Mouse (Mus musculus) kidney, postnatal 0 days (tissue): Measurements from ENCODE around the gene Ip6k1. TPM values are rescaled to one million over a fixed set of nuclear protein-coding genes. Genes with fewer than 3 reads are reported as not detected.
A peak's percentile ranks its signal among the peaks of the same experiment; 100 is the strongest.

Experiments
- ATAC-seq: fragments of 200-750 bp; cut with Nextera tagmentation; replicated peaks from 2 replicates; pipeline ENCODE4 v1.8.0; 2017; ENCODE audit warnings: low read depth, moderate number of reproducible peaks, moderate TSS enrichment, moderate library complexity; ENCODE audit not compliant: low FRiP score
- DNase-seq: peaks from one replicate; pipeline ENCODE4 v3.0.0-alpha.2; 2016; ENCODE audit warnings: low spot score
- H3K27ac ChIP-seq: fragments of 300-500 bp; sonication (generic); 2 replicates; pipeline ENCODE4 v1.5.1; 2014; ENCODE audit warnings: mild to moderate bottlenecking
- H3K27me3 ChIP-seq: fragments of 300-500 bp; sonication (generic); 2 replicates; pipeline ENCODE4 v1.6.1; 2014; ENCODE audit warnings: low read length, mixed read lengths; ENCODE audit not compliant: insufficient read depth
- H3K36me3 ChIP-seq: fragments of 300-500 bp; sonication (generic); 2 replicates; pipeline ENCODE4 v1.6.1; 2014; ENCODE audit warnings: low read length, mixed read lengths; ENCODE audit not compliant: insufficient read depth
- H3K4me1 ChIP-seq: fragments of 300-500 bp; sonication (generic); replicated peaks from 2 replicates; pipeline ENCODE4 v1.6.1; 2014; ENCODE audit warnings: antibody characterized with exemption, low read length, mixed read lengths; ENCODE audit not compliant: insufficient read depth
- H3K4me2 ChIP-seq: fragments of 300-500 bp; sonication (generic); 2 replicates; pipeline ENCODE4 v1.6.1; 2014; ENCODE audit warnings: mild to moderate bottlenecking, low read length, moderate library complexity, mixed read lengths
- H3K4me3 ChIP-seq: fragments of 300-500 bp; sonication (generic); replicated peaks from 2 replicates; pipeline ENCODE4 v1.5.1; 2014; ENCODE audit warnings: low read depth, low read length
- H3K9ac ChIP-seq: fragments of 300-500 bp; sonication (generic); 2 replicates; pipeline ENCODE4 v1.6.1; 2014; ENCODE audit warnings: low read depth, low read length
- H3K9me3 ChIP-seq: fragments of 300-500 bp; sonication (generic); replicated peaks from 2 replicates; pipeline ENCODE4 v1.6.1; 2016; ENCODE audit warnings: low read length, inconsistent platforms, mixed read lengths
- CTCF ChIP-seq: IDR thresholded peaks from 2 replicates; pipeline ENCODE4 v1.5.1; 2016; ENCODE audit warnings: antibody characterized with exemption, low read depth, mild to moderate bottlenecking, moderate library complexity
- WGBS: fragments of 180-500 bp; shearing (Covaris S2); extraction: QIAGEN DNeasy Blood & Tissue Kit; methylation state at CpG from one replicate; pipeline ENCODE4 v1.1.7; 2014; 5-methylcytosine and 5-hydroxymethylcytosine counted together
- polyA plus RNA-seq: library from polyadenylated mRNA; unstranded; fragments of >200 nt; fragmentation: Nextera tagmentation; extraction: Ambion mirVana; gene quantifications from 2 replicates; pipeline ENCODE4 v1.2.1, GENCODE M21; 2015

The Ip6k1 gene
- polyA plus RNA-seq, 1 experiment from 2014 or later, result 46.9 TPM

GRCm38 (mm10) chr9:107970311-107970710, 32.0 kb upstream of the Ip6k1 start:
- H3K36me3 ChIP-seq, result no peaks in the 10 kb centered on the region
- WGBS, result 81% methylated on average over 5 of the region's 5 CpGs
- DNase-seq (no peak), ATAC-seq (no peak)
- no peak overlapping the region for H3K9ac ChIP-seq
- H3K4me1 ChIP-seq, result no peaks in the 10 kb centered on the region
- no peak overlapping the region for H3K4me3 ChIP-seq
- no peaks in the 10 kb centered on the region for H3K27me3 ChIP-seq
- H3K9me3 ChIP-seq, result no peaks in the 10 kb centered on the region
- H3K4me2 ChIP-seq, result no peak overlapping the region
- TF ChIP-seq CTCF, result no peak
- no peak overlapping the region for H3K27ac ChIP-seq

GRCm38 (mm10) chr9:107971690-107972541, 30.4 kb upstream of the Ip6k1 start:
- no peaks in the 10 kb centered on the region for H3K36me3 ChIP-seq
- no peak overlapping the region for H3K4me3 ChIP-seq
- DNase-seq (no peak), ATAC-seq (no peak)
- H3K27ac ChIP-seq, result no peak overlapping the region
- TF ChIP-seq CTCF, result no peak
- no peaks in the 10 kb centered on the region for H3K27me3 ChIP-seq
- H3K9ac ChIP-seq, result no peak overlapping the region
- no peak overlapping the region for H3K4me2 ChIP-seq
- WGBS, result 60% methylated on average over 8 of the region's 8 CpGs
- no peaks in the 10 kb centered on the region for H3K9me3 ChIP-seq
- no peaks in the 10 kb centered on the region for H3K4me1 ChIP-seq

- H3K4me2 ChIP-seq, result no peak overlapping the region
- DNase-seq (no peak), ATAC-seq (no peak)
- no peaks in the 10 kb centered on the region for H3K4me1 ChIP-seq
- no peak overlapping the region for H3K4me3 ChIP-seq
- WGBS, result 73% methylated on average over 10 of the region's 10 CpGs
- H3K9me3 ChIP-seq, result no peaks in the 10 kb centered on the region
- TF ChIP-seq CTCF, result no peak
- H3K36me3 ChIP-seq, result no peaks in the 10 kb centered on the region
- H3K27me3 ChIP-seq, result no peaks in the 10 kb centered on the region
- H3K27ac ChIP-seq, result peak overlapping the region; percentile 89
- no peak overlapping the region for H3K9ac ChIP-seq
These were observed 27.7 kb upstream of the Ip6k1 start for GRCm38 (mm10) chr9:107974491-107975171.

- Histone ChIP-seq H3K27me3 (no peaks in the 10 kb centered on the region), H3K4me1 (no peaks in the 10 kb centered on the region), H3K9me3 (no peaks in the 10 kb centered on the region), H3K36me3 (no peaks in the 10 kb centered on the region), H3K9ac (peak within 1 kb of the TSS; percentile 40; the same call in 1 of the 2 replicates), H3K4me3 (peak within 1 kb of the TSS; percentile 17), H3K27ac (peak within 1 kb of the TSS; percentile 89), H3K4me2 (peak within 1 kb of the TSS; percentile 54)
- ATAC-seq (peak; percentile 48; the same call in 1 of the 2 replicates), DNase-seq (peak; percentile 79)
- TF ChIP-seq CTCF, result no peak
- WGBS, result 61% methylated on average over 12 of the region's 12 CpGs
These were observed 26.6 kb upstream of the Ip6k1 start, which contains the start of gene Uba7 for GRCm38 (mm10) chr9:107975399-107976386. Gene Uba7, plus strand, starts transcription at chr9:107975505.

GRCm38 (mm10) chr9:107978815-107979214, 23.5 kb upstream of the Ip6k1 start:
- WGBS, result 85% methylated on average over 12 of the region's 12 CpGs
- Histone ChIP-seq H3K9me3 (no peaks in the 10 kb centered on the region), H3K4me1 (peaks cover 15% of the 10 kb centered on the region), H3K27ac (no peak overlapping the region), H3K4me3 (no peak overlapping the region), H3K27me3 (no peaks in the 10 kb centered on the region), H3K4me2 (no peak overlapping the region), H3K9ac (no peak overlapping the region), H3K36me3 (no peaks in the 10 kb centered on the region)
- TF ChIP-seq CTCF, result no peak
- ATAC-seq, result no peak
- no peak for DNase-seq
